Mouse (Mus musculus) retina, postnatal 1 day (tissue): ENCODE data around the gene Rffl.
A peak's percentile ranks its signal among the peaks of the same experiment; 100 is the strongest.
"Not testable (repeated sequence)": the region's sequence is repeated elsewhere in the genome, so short reads cannot be mapped to it uniquely, and the experiment has no call there.

ENCODE experiments used
- DNase-seq: peaks from one replicate; pipeline ENCODE4 v3.0.0-alpha.2; 2012

Gene Rffl

GRCm38 (mm10) chr11:82844771-82845414 lies 26.1 kb downstream of the Rffl start:
- DNase-seq: no peak

- no peak for DNase-seq
Measured at GRCm38 (mm10) chr11:82838511-82838910, 32.5 kb downstream of the Rffl start.

- DNase-seq: peak; percentile 30
Measured at GRCm38 (mm10) chr11:82837848-82838247, 33.2 kb downstream of the Rffl start.

GRCm38 (mm10) chr11:82837192-82837591 lies 33.8 kb downstream of the Rffl start:
- DNase-seq: peak; percentile 68

GRCm38 (mm10) chr11:82835616-82836432 lies 35.2 kb downstream of the Rffl start:
- DNase-seq: no peak

- DNase-seq: not testable (repeated sequence)
Measured at GRCm38 (mm10) chr11:82834359-82834758, 36.7 kb downstream of the Rffl start.

- no peak for DNase-seq
Measured at GRCm38 (mm10) chr11:82833929-82834328, 37.1 kb downstream of the Rffl start.

- DNase-seq: not testable (repeated sequence)
Measured at GRCm38 (mm10) chr11:82832402-82832801, 38.6 kb downstream of the Rffl start.

GRCm38 (mm10) chr11:82831008-82831893 lies 39.8 kb downstream of the Rffl start:
- peak; percentile 84 for DNase-seq

- DNase-seq: no peak
Measured at GRCm38 (mm10) chr11:82826818-82827217, 44.2 kb downstream of the Rffl start.

- no peak for DNase-seq
Measured at GRCm38 (mm10) chr11:82820788-82821456, 50.1 kb downstream of the Rffl start.

- peak; percentile 77 for DNase-seq
Measured at GRCm38 (mm10) chr11:82819350-82819749, 51.7 kb downstream of the Rffl start.

- DNase-seq: no peak
Measured at GRCm38 (mm10) chr11:82808485-82808884, 62.5 kb downstream of the Rffl start.

- no peak for DNase-seq
Measured at GRCm38 (mm10) chr11:82807370-82807769, 63.6 kb downstream of the Rffl start.

GRCm38 (mm10) chr11:82806656-82807055 lies 64.4 kb downstream of the Rffl start:
- DNase-seq: no peak

GRCm38 (mm10) chr11:82783453-82783852 lies 87.6 kb downstream of the Rffl start:
- DNase-seq: no peak

GRCm38 (mm10) chr11:82782197-82782596 lies 88.8 kb downstream of the Rffl start:
- no peak for DNase-seq

- DNase-seq: peak; percentile 96
Measured at GRCm38 (mm10) chr11:82780983-82781903, 89.8 kb downstream of the Rffl start, which contains the start of gene Lig3. TSS of gene Lig3 (plus strand) at chr11:82781108.

- DNase-seq: no peak
Measured at GRCm38 (mm10) chr11:82780134-82780533, 90.9 kb downstream of the Rffl start.

GRCm38 (mm10) chr11:82764438-82764924 lies 106.5 kb downstream of the Rffl start:
- no peak for DNase-seq

GRCm38 (mm10) chr11:82763742-82764437 lies 107.1 kb downstream of the Rffl start, which contains the start of the genes Cct6b and Zfp830:
TSS of gene Cct6b (minus strand) at chr11:82764321.
TSS of gene Zfp830 (plus strand) at chr11:82764345.
- DNase-seq: peak; percentile 98
